Mouse (Mus musculus) bone marrow, adult 2 months (tissue): ENCODE data around the gene Hist1h4n. TPM values are rescaled to one million over a fixed set of nuclear protein-coding genes. Genes with fewer than 3 reads are reported as not detected.
"Not testable (repeated sequence)": the region's sequence is repeated elsewhere in the genome, so short reads cannot be mapped to it uniquely, and the experiment has no call there.

Experiments used
- H3K27ac ChIP-seq: fragments of 200-500 bp; 2 replicates; pipeline ENCODE4 v1.5.1; 2012; ENCODE audit warnings: low read depth, mild to moderate bottlenecking, control low read depth, inconsistent platforms, low read length; ENCODE audit not compliant: control insufficient read depth, poor library complexity, insufficient read depth
- H3K4me1 ChIP-seq: fragments of 200-500 bp; 2 replicates; pipeline ENCODE4 v1.6.1; 2011; ENCODE audit warnings: low read length; ENCODE audit not compliant: control insufficient read depth, insufficient read depth
- H3K4me3 ChIP-seq: fragments of 200-500 bp; replicated peaks from 2 replicates; pipeline ENCODE3; 2011; ENCODE audit warnings: mild to moderate bottlenecking, low read depth, low read length, control low read depth; ENCODE audit not compliant: control insufficient read depth
- CTCF ChIP-seq: fragments of 200-500 bp; IDR thresholded peaks from 2 replicates; pipeline ENCODE4 v1.5.1; 2011; ENCODE audit warnings: low read length, control low read depth; ENCODE audit not compliant: control insufficient read depth, insufficient read depth
- POLR2A ChIP-seq: fragments of 200-500 bp; IDR thresholded peaks from 2 replicates; pipeline ENCODE4 v1.6.1; 2011; ENCODE audit warnings: low read depth, mild to moderate bottlenecking, control low read depth, low read length, borderline replicate concordance; ENCODE audit not compliant: control insufficient read depth
- WGBS: fragments of 180-500 bp; shearing (Covaris S2); methylation state at CpG from one replicate; pipeline ENCODE4 v1.1.7; 2018; 5-methylcytosine and 5-hydroxymethylcytosine counted together
- polyA plus RNA-seq: library from polyadenylated mRNA; stranded (reverse); fragments of >200 nt; gene quantifications from 2 replicates; pipeline ENCODE4 v1.2.4, GENCODE M21; 2011; ENCODE audit warnings: low replicate concordance; ENCODE audit not compliant: missing spikeins, insufficient read depth, insufficient read length

Gene Hist1h4n
- polyA plus RNA-seq = 79.8 and 313 TPM in 2 replicates

- peak within 1 kb of the TSS; percentile 27 for H3K4me3 ChIP-seq
Measured at GRCm38 (mm10) chr13:21831418-21832394, at the start of gene Hist1h4n. Gene Hist1h4n, minus strand, starts transcription at chr13:21832196.

GRCm38 (mm10) chr13:21880735-21881134 is 48.7 kb upstream of the Hist1h4n start:
- 83% methylated on average over 6 of the region's 6 CpGs for WGBS
- TF ChIP-seq POLR2A (no peak), CTCF (no peak)

More at GRCm38 (mm10) chr13:21831418-21832394, at the start of gene Hist1h4n:
- H3K4me1 ChIP-seq = not testable (repeated sequence)
- under 1% methylated on average over 26 of the region's 58 CpGs for WGBS
- peak within 1 kb of the TSS; percentile 82 for H3K27ac ChIP-seq
- TF ChIP-seq POLR2A = 0 out of 2 replicates have a peak, but pooled peaks have one; percentile 26

GRCm38 (mm10) chr13:21865503-21865902 is 33.5 kb upstream of the Hist1h4n start:
- H3K4me1 ChIP-seq, H3K4me3 ChIP-seq, H3K27ac ChIP-seq: not testable (repeated sequence)
- 53% methylated on average over 3 of the region's 3 CpGs for WGBS

More at GRCm38 (mm10) chr13:21880735-21881134, 48.7 kb upstream of the Hist1h4n start:
- Histone ChIP-seq H3K4me1 (no peaks in the 10 kb centered on the region; the same call in 1 of the 2 replicates), H3K27ac (no peak overlapping the region), H3K4me3 (no peak overlapping the region)

- TF ChIP-seq CTCF (no peak), POLR2A (no peak)
- Histone ChIP-seq H3K4me3 (no peak overlapping the region), H3K27ac (no peak overlapping the region), H3K4me1 (no peaks in the 10 kb centered on the region)
- WGBS = 78% methylated on average over 5 of the region's 5 CpGs
Measured at GRCm38 (mm10) chr13:21861608-21862007, 29.6 kb upstream of the Hist1h4n start.

GRCm38 (mm10) chr13:21855698-21856162 is 23.7 kb upstream of the Hist1h4n start:
- TF ChIP-seq POLR2A (no peak), CTCF (no peak)
- H3K4me3 ChIP-seq = peak overlapping the region; percentile 62
- WGBS = 11% methylated on average over 15 of the region's 15 CpGs
- H3K27ac ChIP-seq = no peak overlapping the region
- peaks cover 3% of the 10 kb centered on the region for H3K4me1 ChIP-seq

GRCm38 (mm10) chr13:21855146-21855545 is 23.1 kb upstream of the Hist1h4n start:
- 11% methylated on average over 11 of the region's 11 CpGs for WGBS
- Histone ChIP-seq H3K27ac (no peak overlapping the region), H3K4me3 (peak overlapping the region; percentile 3), H3K4me1 (peaks cover 3% of the 10 kb centered on the region)
- TF ChIP-seq CTCF (no peak), POLR2A (no peak)

GRCm38 (mm10) chr13:21852215-21852945 is 20.4 kb upstream of the Hist1h4n start:
- no peak overlapping the region for H3K4me3 ChIP-seq
- H3K27ac ChIP-seq = peak overlapping the region; percentile 78
- no peak for TF ChIP-seq CTCF
- TF ChIP-seq POLR2A = no peak
- WGBS = 9% methylated on average over 3 of the region's 3 CpGs
- H3K4me1 ChIP-seq = peaks cover 3% of the 10 kb centered on the region

GRCm38 (mm10) chr13:21850696-21851095 is 18.7 kb upstream of the Hist1h4n start:
- WGBS = 47% methylated on average over 1 of the region's 1 CpGs

More at GRCm38 (mm10) chr13:21850696-21851095, 18.7 kb upstream of the Hist1h4n start:
- not testable (repeated sequence) for H3K4me1 ChIP-seq, H3K4me3 ChIP-seq, H3K27ac ChIP-seq
